Mouse (Mus musculus): ENCODE results near the gene Thumpd3.

Thumpd3 gene

GRCm38 (mm10) chr6:113036463-113037175 lies 9.4 kb upstream of the Thumpd3 start:
- no peak for DNase-seq (ENCODE audit: low spot score in 2 of 2)

GRCm38 (mm10) chr6:113037946-113038734 lies 7.9 kb upstream of the Thumpd3 start:
- peak; percentile 64 to 85 for DNase-seq (ENCODE audit: low spot score in 2 of 2)

GRCm38 (mm10) chr6:113038735-113039058 lies 7.3 kb upstream of the Thumpd3 start:
- DNase-seq (ENCODE audit: low spot score in 2 of 2), result no peak

- no peak for DNase-seq (ENCODE audit: low spot score in 2 of 2)
Observed at GRCm38 (mm10) chr6:113040319-113040718, 5.7 kb upstream of the Thumpd3 start.

GRCm38 (mm10) chr6:113041215-113041990 lies 4.6 kb upstream of the Thumpd3 start:
- DNase-seq (ENCODE audit: low spot score in 2 of 2), result no peak

- no peak for DNase-seq (ENCODE audit: low spot score in 2 of 2)
Observed at GRCm38 (mm10) chr6:113045575-113045974, 450 bp upstream of the Thumpd3 start.

- no peak for DNase-seq (ENCODE audit: low spot score in 2 of 2)
Observed at GRCm38 (mm10) chr6:113047016-113047746, 1.2 kb downstream of the Thumpd3 start.

- no peak for DNase-seq (ENCODE audit: low spot score in 2 of 2)
Observed at GRCm38 (mm10) chr6:113048371-113048770, 2.3 kb downstream of the Thumpd3 start.

GRCm38 (mm10) chr6:113049159-113049558 lies 3.1 kb downstream of the Thumpd3 start:
- DNase-seq (ENCODE audit: low spot score in 2 of 2), result no peak

GRCm38 (mm10) chr6:113052972-113053371 lies 6.9 kb downstream of the Thumpd3 start:
- no peak for DNase-seq (ENCODE audit: low spot score in 2 of 2)

- no peak for DNase-seq (ENCODE audit: low spot score in 2 of 2)
Observed at GRCm38 (mm10) chr6:113054552-113055107, 8.6 kb downstream of the Thumpd3 start.

- DNase-seq (ENCODE audit: low spot score in 2 of 2), result no peak
Observed at GRCm38 (mm10) chr6:113060892-113061563, 15.0 kb downstream of the Thumpd3 start.

GRCm38 (mm10) chr6:113062253-113062652 lies 16.2 kb downstream of the Thumpd3 start:
- no peak for DNase-seq (ENCODE audit: low spot score in 2 of 2)

- no peak for DNase-seq (ENCODE audit: low spot score in 2 of 2)
Observed at GRCm38 (mm10) chr6:113063363-113063762, 17.3 kb downstream of the Thumpd3 start.

GRCm38 (mm10) chr6:113065186-113065585 lies 19.2 kb downstream of the Thumpd3 start:
- no peak for DNase-seq (ENCODE audit: low spot score in 2 of 2)

GRCm38 (mm10) chr6:113069154-113069553 lies 23.1 kb downstream of the Thumpd3 start:
- DNase-seq (ENCODE audit: low spot score in 2 of 2), result no peak

GRCm38 (mm10) chr6:113075261-113075660 lies 29.2 kb downstream of the Thumpd3 start:
- no peak for DNase-seq (ENCODE audit: low spot score in 2 of 2)

GRCm38 (mm10) chr6:113076012-113076685 lies 30.1 kb downstream of the Thumpd3 start:
- DNase-seq (ENCODE audit: low spot score in 2 of 2), result peak; percentile 85 to 91

GRCm38 (mm10) chr6:113076686-113077516 lies 30.9 kb downstream of the Thumpd3 start, which contains the start of gene Setd5:
Gene Setd5 (plus strand): TSS chr6:113077365.
- DNase-seq (ENCODE audit: low spot score in 2 of 2), result peak; percentile 97 to 98

Measured in frontal cortex, postnatal 36 days (tissue).